Mouse (Mus musculus) megakaryocyte, embryonic 14.5 days (primary cell): ENCODE measurements around the gene Exoc4.

Source experiments
- FLI1 ChIP-seq: IDR thresholded peaks from 2 replicates; pipeline ENCODE4 v1.6.1; 2012; ENCODE audit warnings: low read length, inconsistent platforms, mixed read lengths
- GATA1 ChIP-seq: IDR thresholded peaks from 3 replicates; pipeline ENCODE4 v1.6.1; 2012; ENCODE audit warnings: mixed read lengths, low read length, inconsistent platforms, borderline replicate concordance

- TF ChIP-seq GATA1 (no peak), FLI1 (no peak)
Measured at GRCm38 (mm10) chr6:33465392-33465791, 216.5 kb downstream of the Exoc4 start.
